Mouse (Mus musculus): Measurements from ENCODE around the gene Cotl1. TPM values are rescaled to one million over a fixed set of nuclear protein-coding genes. Genes with fewer than 3 reads are reported as not detected.

The Cotl1 gene
- polyA plus RNA-seq, 1 experiment = 149 TPM

DNA sequence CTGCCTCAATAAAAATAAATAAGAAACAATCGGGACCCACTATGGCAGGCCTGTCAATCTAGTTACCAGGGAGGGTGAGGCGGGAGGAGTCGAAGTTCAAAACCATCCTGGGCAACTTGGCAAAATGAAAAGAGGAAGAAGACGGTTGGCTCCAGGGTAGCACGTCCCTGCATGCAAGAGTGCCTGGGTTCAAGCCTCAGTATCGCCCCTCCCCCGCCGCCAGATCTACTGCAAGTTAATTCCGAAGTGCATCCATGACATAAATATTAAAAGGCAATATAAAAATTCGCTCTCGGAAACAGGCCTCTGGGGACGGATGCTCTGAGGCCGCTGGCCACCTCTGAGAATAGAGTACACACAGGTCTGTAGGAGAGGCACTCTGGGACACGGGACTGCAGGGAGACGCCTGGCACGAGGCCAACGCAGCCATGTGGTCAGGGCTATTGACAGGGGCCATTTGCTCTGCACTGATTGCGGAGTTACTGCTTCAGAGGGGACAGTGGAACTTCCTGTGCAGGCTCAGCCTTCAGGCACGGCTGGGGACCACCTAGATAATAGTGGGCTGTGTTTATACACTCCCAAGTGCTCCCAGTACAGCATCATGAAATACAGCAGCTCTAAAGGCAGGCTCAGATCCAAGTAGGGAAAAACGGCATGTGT, 8.9 kb downstream of the Cotl1 start:
- WGBS = 28% methylated on average over 20 of the region's 20 CpGs
- H3K4me3 ChIP-seq (replicated peaks; ENCODE audit: insufficient read depth, low read depth, low read length) = no peak overlapping the region
- no peaks in the 10 kb centered on the region for H3K27me3 ChIP-seq (ENCODE audit: control insufficient read depth, insufficient read depth, low read length)
- TF ChIP-seq CTCF (IDR thresholded peaks at IDR 0.05; ENCODE audit: borderline replicate concordance, insufficient read depth, low read depth, low read length) (no peak), POLR2A (IDR thresholded peaks at IDR 0.05; ENCODE audit: borderline replicate concordance, insufficient read depth, low read length) (no peak)
- H3K27ac ChIP-seq (ENCODE audit: insufficient read depth, low read length) = no peak overlapping the region
- DNase-seq = peak; percentile 69 to 70
- peaks cover 38% of the 10 kb centered on the region for H3K4me1 ChIP-seq (ENCODE audit: control insufficient read depth, insufficient read depth, low read length)

DNA sequence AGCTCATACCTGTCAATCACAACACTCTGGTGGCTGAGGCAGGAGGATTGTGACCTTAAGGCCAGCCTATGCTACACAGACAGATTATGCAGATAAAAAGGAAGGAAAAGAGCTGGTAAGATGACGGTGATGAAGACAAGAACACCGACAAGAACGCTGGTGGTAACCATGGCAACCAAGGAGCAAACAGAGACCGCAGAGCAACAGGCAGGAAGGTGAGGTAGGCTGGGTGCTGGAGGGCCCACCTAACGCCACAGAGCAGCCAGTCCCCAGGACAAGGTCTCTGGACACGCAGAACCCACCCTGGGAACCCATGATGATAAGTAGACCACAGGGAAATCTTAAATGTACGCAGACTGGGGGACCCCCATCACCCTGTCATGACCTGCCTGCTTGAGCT, 9.8 kb downstream of the Cotl1 start:
- 83% methylated on average over 7 of the region's 7 CpGs for WGBS
- TF ChIP-seq POLR2A (IDR thresholded peaks at IDR 0.05; ENCODE audit: borderline replicate concordance, insufficient read depth, low read length) (no peak), CTCF (IDR thresholded peaks at IDR 0.05; ENCODE audit: borderline replicate concordance, insufficient read depth, low read depth, low read length) (no peak)
- no peak for DNase-seq
- H3K4me1 ChIP-seq (ENCODE audit: control insufficient read depth, insufficient read depth, low read length) = peaks cover 33% of the 10 kb centered on the region
- H3K4me3 ChIP-seq (replicated peaks; ENCODE audit: insufficient read depth, low read depth, low read length) = no peak overlapping the region
- H3K27me3 ChIP-seq (ENCODE audit: control insufficient read depth, insufficient read depth, low read length) = no peaks in the 10 kb centered on the region
- H3K27ac ChIP-seq (ENCODE audit: insufficient read depth, low read length) = no peak overlapping the region

DNA sequence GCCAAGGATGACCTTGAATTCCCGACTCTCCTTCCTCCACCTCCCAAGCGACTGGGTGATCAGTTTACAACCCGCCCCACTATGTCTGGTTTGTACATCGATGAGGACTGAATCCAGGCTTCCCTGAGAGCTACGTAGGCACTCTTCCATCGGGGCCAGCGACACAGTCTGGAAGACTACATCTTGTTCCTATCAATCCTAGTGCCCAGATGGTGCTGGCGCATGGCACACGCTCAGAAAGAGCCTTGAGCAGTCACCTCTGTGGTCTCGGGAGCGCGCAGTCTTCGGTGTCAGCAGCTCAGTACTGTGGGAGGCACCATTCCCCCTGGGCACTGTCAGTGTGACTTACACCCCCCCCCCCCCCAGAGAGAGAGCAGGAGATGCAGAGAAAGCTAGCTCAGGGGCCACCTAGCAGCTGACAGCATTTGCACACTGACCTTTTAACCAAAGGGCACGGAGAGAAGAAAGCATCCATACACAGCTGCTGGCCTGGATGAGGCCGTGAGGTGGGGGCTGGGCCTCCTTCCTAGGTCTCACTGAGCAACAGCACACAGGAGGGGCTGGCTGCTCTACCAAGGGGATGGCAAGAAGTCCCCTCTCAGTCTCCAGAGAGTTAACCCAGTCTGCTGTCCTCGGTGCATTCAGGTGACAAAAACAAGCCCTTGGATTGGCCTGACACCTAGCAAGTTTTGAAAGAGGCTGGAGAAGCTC, 10.3 kb downstream of the Cotl1 start:
- H3K4me1 ChIP-seq (ENCODE audit: control insufficient read depth, insufficient read depth, low read length) = peaks cover 30% of the 10 kb centered on the region
- TF ChIP-seq CTCF (IDR thresholded peaks at IDR 0.05; ENCODE audit: borderline replicate concordance, insufficient read depth, low read depth, low read length) (no peak), POLR2A (IDR thresholded peaks at IDR 0.05; ENCODE audit: borderline replicate concordance, insufficient read depth, low read length) (no peak)
- H3K27ac ChIP-seq (ENCODE audit: insufficient read depth, low read length) = no peak overlapping the region
- 47% methylated on average over 16 of the region's 16 CpGs for WGBS
- H3K27me3 ChIP-seq (ENCODE audit: control insufficient read depth, insufficient read depth, low read length) = no peaks in the 10 kb centered on the region
- DNase-seq = peak; percentile 34 to 46
- no peak overlapping the region for H3K4me3 ChIP-seq (replicated peaks; ENCODE audit: insufficient read depth, low read depth, low read length)

DNA sequence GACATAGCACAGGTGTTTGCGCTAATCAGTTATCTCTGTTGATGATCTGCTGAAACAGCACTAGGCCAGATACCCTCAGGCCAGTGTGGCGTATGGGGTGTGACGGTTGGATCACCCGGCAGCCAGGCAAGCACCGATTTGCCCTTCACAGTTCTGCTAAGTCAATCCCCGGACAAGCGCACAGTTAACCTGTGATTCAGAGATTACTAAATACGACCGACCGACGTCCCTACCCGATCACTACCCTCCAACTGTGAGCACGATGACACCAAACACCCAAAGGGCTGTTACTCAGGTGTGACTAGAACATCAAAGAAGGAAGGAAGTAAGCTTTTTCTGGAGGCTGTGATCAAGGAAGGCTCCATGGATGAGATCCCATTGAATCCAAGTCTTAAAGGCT, 10.9 kb downstream of the Cotl1 start:
- DNase-seq = peak in 1 of 2 experiments; percentile 18
- WGBS = 90% methylated on average over 13 of the region's 13 CpGs
- TF ChIP-seq CTCF (IDR thresholded peaks at IDR 0.05; ENCODE audit: borderline replicate concordance, insufficient read depth, low read depth, low read length) (no peak), POLR2A (IDR thresholded peaks at IDR 0.05; ENCODE audit: borderline replicate concordance, insufficient read depth, low read length) (no peak)
- Histone ChIP-seq H3K4me1 (ENCODE audit: control insufficient read depth, insufficient read depth, low read length) (peaks cover 29% of the 10 kb centered on the region), H3K4me3 (replicated peaks; ENCODE audit: insufficient read depth, low read depth, low read length) (no peak overlapping the region), H3K27ac (ENCODE audit: insufficient read depth, low read length) (no peak overlapping the region), H3K27me3 (ENCODE audit: control insufficient read depth, insufficient read depth, low read length) (no peaks in the 10 kb centered on the region)

DNA sequence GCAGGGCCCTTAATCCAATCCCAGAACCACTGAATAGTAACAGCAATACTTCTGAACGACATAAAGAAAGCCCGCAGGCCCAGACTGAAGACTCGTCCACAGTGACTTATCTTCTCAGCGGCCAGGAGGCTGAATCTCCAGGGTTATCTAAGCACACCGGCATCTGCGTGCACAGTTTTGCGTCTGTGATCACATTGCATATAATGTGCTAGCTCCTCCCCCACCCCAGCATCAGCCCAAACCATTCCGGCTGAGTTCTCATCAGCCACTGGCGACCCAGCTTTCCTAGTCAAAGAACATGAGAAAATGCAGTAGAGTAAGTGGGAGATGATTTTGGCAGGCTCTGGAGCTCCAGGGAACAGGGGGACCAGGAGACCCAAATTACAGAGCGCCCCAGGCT, 11.3 kb downstream of the Cotl1 start:
- TF ChIP-seq CTCF (IDR thresholded peaks at IDR 0.05; ENCODE audit: borderline replicate concordance, insufficient read depth, low read depth, low read length) = no peak
- TF ChIP-seq POLR2A (IDR thresholded peaks at IDR 0.05; ENCODE audit: borderline replicate concordance, insufficient read depth, low read length) = no peak
- 89% methylated on average over 10 of the region's 10 CpGs for WGBS
- Histone ChIP-seq H3K27ac (ENCODE audit: insufficient read depth, low read length) (no peak overlapping the region), H3K27me3 (ENCODE audit: control insufficient read depth, insufficient read depth, low read length) (no peaks in the 10 kb centered on the region), H3K4me3 (replicated peaks; ENCODE audit: insufficient read depth, low read depth, low read length) (no peak overlapping the region), H3K4me1 (ENCODE audit: control insufficient read depth, insufficient read depth, low read length) (peaks cover 29% of the 10 kb centered on the region)
- DNase-seq = no peak

DNA sequence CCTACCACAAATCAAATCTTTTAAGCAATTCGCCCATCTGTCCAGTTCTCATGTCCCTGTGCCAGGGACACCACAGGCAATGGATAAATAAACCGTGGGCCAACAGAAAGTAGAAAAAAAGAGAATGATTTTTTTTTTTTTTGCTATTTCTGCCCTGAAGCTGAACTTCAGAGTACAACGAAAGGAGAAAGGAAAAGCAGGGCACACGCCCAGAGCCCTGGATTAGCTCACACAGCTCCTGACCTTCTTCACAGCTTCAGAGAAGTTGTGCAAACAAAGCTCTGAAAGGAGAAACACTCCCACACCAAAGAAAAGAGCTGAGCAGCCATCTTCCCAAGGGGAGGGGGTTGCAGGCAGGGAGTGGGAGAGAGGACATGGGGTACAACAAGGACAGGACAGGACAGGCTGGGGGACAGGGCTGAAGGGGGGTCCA, 12.6 kb downstream of the Cotl1 start:
- no peaks in the 10 kb centered on the region for H3K27me3 ChIP-seq (ENCODE audit: control insufficient read depth, insufficient read depth, low read length)
- 24% methylated on average over 4 of the region's 4 CpGs for WGBS
- TF ChIP-seq CTCF (IDR thresholded peaks at IDR 0.05; ENCODE audit: borderline replicate concordance, insufficient read depth, low read depth, low read length) = no peak
- TF ChIP-seq POLR2A (IDR thresholded peaks at IDR 0.05; ENCODE audit: borderline replicate concordance, insufficient read depth, low read length) = no peak
- no peak overlapping the region for H3K27ac ChIP-seq (ENCODE audit: insufficient read depth, low read length)
- peaks cover 28% of the 10 kb centered on the region for H3K4me1 ChIP-seq (ENCODE audit: control insufficient read depth, insufficient read depth, low read length)
- no peak overlapping the region for H3K4me3 ChIP-seq (replicated peaks; ENCODE audit: insufficient read depth, low read depth, low read length)
- peak in 1 of 2 experiments; percentile 53 for DNase-seq

DNA sequence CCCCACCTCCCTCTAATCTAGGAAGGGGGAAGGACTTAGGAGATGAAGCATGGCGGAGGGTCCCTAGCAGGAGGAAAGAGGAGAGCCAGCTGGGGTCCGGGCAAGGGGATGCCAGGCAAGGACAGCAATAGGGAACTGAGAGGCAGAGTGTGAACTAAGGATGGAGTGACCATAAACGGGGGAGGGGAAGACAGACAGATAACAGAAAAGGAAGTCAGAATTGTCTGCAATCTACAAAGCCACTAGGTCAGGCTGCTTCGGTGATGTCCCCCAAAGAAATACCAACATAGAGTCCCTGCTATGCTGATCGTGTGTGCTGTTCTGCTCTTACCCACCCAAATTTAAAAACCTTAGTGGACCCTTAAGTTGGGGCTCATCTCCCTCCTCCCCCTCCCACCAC, 13.4 kb downstream of the Cotl1 start:
- no peak for DNase-seq
- Histone ChIP-seq H3K4me3 (replicated peaks; ENCODE audit: insufficient read depth, low read depth, low read length) (no peak overlapping the region), H3K27me3 (ENCODE audit: control insufficient read depth, insufficient read depth, low read length) (no peaks in the 10 kb centered on the region), H3K4me1 (ENCODE audit: control insufficient read depth, insufficient read depth, low read length) (peaks cover 21% of the 10 kb centered on the region), H3K27ac (ENCODE audit: insufficient read depth, low read length) (no peak overlapping the region)
- 91% methylated on average over 5 of the region's 5 CpGs for WGBS
- no peak for TF ChIP-seq POLR2A (IDR thresholded peaks at IDR 0.05; ENCODE audit: borderline replicate concordance, insufficient read depth, low read length)

Measured in cerebellum, adult 2 months (tissue).